Mouse (Mus musculus): Measurements from ENCODE around the gene Pafah1b3.

Gene Pafah1b3

GRCm38 (mm10) chr7:25305956-25306613 is 8.3 kb upstream of the Pafah1b3 start, which contains the start of gene Tmem145:
Gene Tmem145, plus strand, starts transcription at chr7:25306106.
- ATAC-seq (ENCODE audit: insufficient number of reproducible peaks, low FRiP score, low TSS enrichment) = peak; percentile 69; the same call in 1 of the 2 replicates

- ATAC-seq (ENCODE audit: insufficient number of reproducible peaks, low FRiP score, low TSS enrichment) = no peak
These were observed 7.7 kb upstream of the Pafah1b3 start for GRCm38 (mm10) chr7:25305481-25305880.

GRCm38 (mm10) chr7:25303685-25304006 is 5.9 kb upstream of the Pafah1b3 start:
- ATAC-seq (ENCODE audit: insufficient number of reproducible peaks, low FRiP score, low TSS enrichment) = no peak

GRCm38 (mm10) chr7:25303003-25303684 is 5.4 kb upstream of the Pafah1b3 start:
- no peak for ATAC-seq (ENCODE audit: insufficient number of reproducible peaks, low FRiP score, low TSS enrichment)

- no peak for ATAC-seq (ENCODE audit: insufficient number of reproducible peaks, low FRiP score, low TSS enrichment)
These were observed 3.3 kb upstream of the Pafah1b3 start, which contains the start of gene Prr19 for GRCm38 (mm10) chr7:25301063-25301462. Gene Prr19, plus strand, starts transcription at chr7:25301411.

- no peak for ATAC-seq (ENCODE audit: insufficient number of reproducible peaks, low FRiP score, low TSS enrichment)
These were observed 787 bp downstream of the Pafah1b3 start for GRCm38 (mm10) chr7:25296945-25297453.

- ATAC-seq (ENCODE audit: insufficient number of reproducible peaks, low FRiP score, low TSS enrichment) = no peak
These were observed 2.6 kb downstream of the Pafah1b3 start for GRCm38 (mm10) chr7:25294960-25295722.

GRCm38 (mm10) chr7:25294495-25294894 is 3.3 kb downstream of the Pafah1b3 start:
- no peak for ATAC-seq (ENCODE audit: insufficient number of reproducible peaks, low FRiP score, low TSS enrichment)

- no peak for ATAC-seq (ENCODE audit: insufficient number of reproducible peaks, low FRiP score, low TSS enrichment)
These were observed 4.5 kb downstream of the Pafah1b3 start for GRCm38 (mm10) chr7:25293191-25293739.

- no peak for ATAC-seq (ENCODE audit: insufficient number of reproducible peaks, low FRiP score, low TSS enrichment)
These were observed 5.7 kb downstream of the Pafah1b3 start for GRCm38 (mm10) chr7:25292107-25292506.

- no peak for ATAC-seq (ENCODE audit: insufficient number of reproducible peaks, low FRiP score, low TSS enrichment)
These were observed 6.9 kb downstream of the Pafah1b3 start for GRCm38 (mm10) chr7:25290911-25291310.

GRCm38 (mm10) chr7:25290463-25290862 is 7.3 kb downstream of the Pafah1b3 start:
- ATAC-seq (ENCODE audit: insufficient number of reproducible peaks, low FRiP score, low TSS enrichment) = no peak

- no peak for ATAC-seq (ENCODE audit: insufficient number of reproducible peaks, low FRiP score, low TSS enrichment)
These were observed 7.9 kb downstream of the Pafah1b3 start for GRCm38 (mm10) chr7:25289925-25290324.

- ATAC-seq (ENCODE audit: insufficient number of reproducible peaks, low FRiP score, low TSS enrichment) = no peak
These were observed 9.1 kb downstream of the Pafah1b3 start for GRCm38 (mm10) chr7:25288721-25289120.

- ATAC-seq (ENCODE audit: insufficient number of reproducible peaks, low FRiP score, low TSS enrichment) = no peak
These were observed 9.8 kb downstream of the Pafah1b3 start for GRCm38 (mm10) chr7:25288011-25288410.

- no peak for ATAC-seq (ENCODE audit: insufficient number of reproducible peaks, low FRiP score, low TSS enrichment)
These were observed 10.8 kb downstream of the Pafah1b3 start for GRCm38 (mm10) chr7:25286989-25287388.

GRCm38 (mm10) chr7:25285511-25286238 is 12.1 kb downstream of the Pafah1b3 start:
- no peak for ATAC-seq (ENCODE audit: insufficient number of reproducible peaks, low FRiP score, low TSS enrichment)

GRCm38 (mm10) chr7:25284766-25285165 is 13.0 kb downstream of the Pafah1b3 start:
- ATAC-seq (ENCODE audit: insufficient number of reproducible peaks, low FRiP score, low TSS enrichment) = no peak

GRCm38 (mm10) chr7:25284171-25284570 is 13.6 kb downstream of the Pafah1b3 start:
- no peak for ATAC-seq (ENCODE audit: insufficient number of reproducible peaks, low FRiP score, low TSS enrichment)

GRCm38 (mm10) chr7:25283637-25284036 is 14.1 kb downstream of the Pafah1b3 start:
- no peak for ATAC-seq (ENCODE audit: insufficient number of reproducible peaks, low FRiP score, low TSS enrichment)
